Mouse (Mus musculus): ENCODE measurements at regions not wholly inside any gene's neighbourhood (a gene's known extent, or its start where the extent isn't known, plus 50 kb on each side); places are given as distances from the start of the nearest gene placed in this dataset.

DNA sequence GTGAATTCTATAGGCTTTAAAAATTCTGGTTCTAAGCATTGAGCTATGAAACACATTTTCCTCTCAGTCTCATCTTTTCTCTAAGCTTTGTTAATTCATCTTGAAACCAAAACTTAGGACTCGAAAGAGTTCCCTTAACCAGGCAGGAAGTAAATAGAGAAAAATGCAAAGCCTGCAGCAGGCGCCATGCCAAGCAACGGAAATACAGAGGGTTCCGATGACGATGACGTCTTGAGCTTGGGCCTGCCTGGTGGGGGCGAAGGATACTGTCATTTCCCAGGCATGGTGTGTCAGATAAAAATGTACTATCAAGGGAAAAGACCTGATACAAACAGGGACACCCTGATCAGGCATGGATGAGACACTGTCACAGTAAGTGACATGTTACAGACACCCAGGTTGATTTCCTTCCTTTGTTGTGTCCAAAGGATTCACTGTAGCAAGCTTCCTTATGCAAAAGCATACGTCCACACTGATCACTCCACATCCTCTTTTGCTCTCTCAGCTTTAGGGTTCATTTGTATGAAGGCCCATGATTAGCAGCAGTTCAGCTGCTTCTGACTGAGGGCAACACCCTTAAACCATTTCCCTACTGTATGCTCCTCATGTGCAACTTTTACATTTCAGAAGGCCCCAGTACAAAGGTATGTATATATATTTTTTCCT is 135.0 kb downstream of the Cemip2 start:
- DNase-seq (ENCODE audit: low spot score), result no peak

DNA sequence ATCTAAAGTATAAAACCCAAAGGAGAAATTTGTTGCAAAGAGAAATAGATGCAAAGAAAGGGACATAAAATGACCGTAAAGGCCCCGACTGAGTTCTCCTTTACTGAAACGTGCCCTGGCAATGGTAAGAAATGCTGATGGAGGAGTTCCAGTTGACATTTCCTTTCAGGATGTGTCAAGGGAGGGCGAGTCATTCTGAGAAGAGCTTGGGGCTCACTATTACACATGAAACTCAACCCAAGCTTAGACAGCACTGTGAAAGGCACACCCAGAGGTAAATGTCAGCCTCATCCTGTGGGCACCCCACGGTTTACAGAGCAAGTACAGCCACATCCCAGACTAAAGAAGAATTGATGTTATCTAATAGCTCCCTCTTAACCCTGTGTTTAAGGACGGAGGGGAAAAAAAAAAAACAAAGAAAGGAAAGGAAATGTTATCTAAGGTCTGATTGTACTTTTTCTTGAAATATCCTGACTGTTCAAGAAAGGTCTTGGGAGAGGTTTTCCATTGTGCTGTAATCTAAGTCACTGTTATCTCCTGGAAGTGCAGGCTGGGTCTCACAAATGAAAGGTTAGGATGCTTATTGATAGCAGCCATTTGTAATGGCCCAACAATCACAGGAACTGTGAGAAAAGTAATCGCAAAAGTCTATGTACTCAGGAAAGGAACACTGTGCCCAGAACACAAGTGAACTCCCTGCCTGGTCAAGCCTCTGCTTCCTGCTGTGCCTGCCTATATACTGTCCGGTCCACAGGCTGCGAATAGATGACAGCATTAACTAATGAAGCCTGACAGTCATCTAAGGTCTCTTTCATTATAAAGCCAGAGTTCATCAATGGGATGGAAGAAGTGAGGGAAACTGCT is 135.8 kb downstream of the Cemip2 start:
- DNase-seq (ENCODE audit: low spot score), result no peak

DNA sequence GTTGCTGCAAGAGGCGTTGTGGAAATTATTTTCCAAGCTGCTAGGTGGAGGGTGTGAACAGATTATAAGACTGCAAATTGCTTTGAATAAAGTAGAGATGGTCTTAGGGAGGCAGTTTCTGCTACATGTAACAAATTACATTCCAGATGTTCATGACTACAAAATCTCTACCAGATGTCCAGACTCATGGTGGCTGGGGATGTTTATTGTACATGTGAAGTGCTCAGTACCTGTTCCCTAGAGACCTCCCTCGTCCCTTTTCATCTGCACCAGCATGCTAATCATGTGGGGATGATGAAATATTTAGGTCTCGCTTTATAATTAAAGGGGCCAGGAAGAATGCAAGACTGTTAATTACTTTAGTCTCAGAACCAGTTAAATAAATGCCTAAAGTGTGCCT is 136.5 kb downstream of the Cemip2 start:
- DNase-seq (ENCODE audit: low spot score), result no peak

DNA sequence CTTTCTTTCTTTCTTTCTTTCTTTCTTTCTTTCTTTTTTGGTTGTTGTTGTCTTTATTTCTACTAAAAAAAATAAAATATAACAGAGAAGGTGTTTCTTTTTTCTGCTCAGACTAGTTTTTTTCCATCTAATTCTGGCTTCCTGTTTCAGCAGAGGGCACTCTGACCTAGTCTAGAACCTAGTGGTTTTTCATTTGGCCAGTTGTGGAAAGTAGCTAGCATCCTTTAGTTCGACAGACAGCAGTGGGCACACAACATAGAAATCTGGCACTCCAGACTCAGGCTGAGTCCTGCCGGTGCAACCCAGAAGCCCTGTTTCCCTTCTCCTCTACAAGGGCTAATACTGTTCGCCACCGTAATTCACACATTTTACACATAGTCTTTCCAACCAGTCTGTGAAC is 140.0 kb downstream of the Cemip2 start:
- DNase-seq (ENCODE audit: low spot score), result no peak

DNA sequence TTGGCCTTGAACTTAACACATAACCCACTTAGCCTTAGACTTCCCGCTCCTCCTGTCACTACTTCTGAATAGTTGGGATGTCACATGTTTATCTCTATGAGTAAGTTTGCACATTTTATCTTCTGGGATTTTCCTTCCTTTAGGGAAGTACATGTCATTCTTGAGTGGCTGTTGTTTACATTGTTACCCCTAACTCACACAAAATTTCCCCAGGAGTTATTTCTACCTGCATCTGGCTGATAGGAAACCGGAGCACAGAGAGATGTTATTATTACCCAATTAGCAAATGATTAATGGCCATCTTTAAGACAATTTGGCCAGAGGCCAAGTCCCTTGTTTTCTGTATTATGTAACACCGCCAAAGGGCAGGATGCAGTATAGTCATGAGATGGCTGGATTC is 140.9 kb downstream of the Cemip2 start:
- no peak for DNase-seq (ENCODE audit: low spot score)

DNA sequence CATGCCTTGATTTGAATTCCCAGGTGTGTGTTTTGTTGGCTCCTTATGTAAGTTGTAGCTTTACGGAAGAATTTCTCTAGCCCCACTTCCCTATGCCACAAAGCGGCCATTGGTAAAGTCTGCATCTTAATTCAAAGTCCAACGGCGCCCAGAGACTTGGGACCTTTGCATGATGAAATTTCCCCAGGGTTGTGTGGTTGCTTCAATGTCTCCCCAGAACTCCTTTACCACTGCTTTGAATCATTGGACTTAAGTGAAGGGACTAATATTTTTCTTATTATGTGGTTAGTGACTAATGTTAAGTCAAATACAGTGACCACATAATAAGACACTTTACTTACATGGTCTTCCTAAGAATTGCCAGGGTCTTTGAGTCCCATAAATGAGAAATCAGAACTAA is 162.0 kb downstream of the Cemip2 start:
- DNase-seq (ENCODE audit: low spot score), result no peak

DNA sequence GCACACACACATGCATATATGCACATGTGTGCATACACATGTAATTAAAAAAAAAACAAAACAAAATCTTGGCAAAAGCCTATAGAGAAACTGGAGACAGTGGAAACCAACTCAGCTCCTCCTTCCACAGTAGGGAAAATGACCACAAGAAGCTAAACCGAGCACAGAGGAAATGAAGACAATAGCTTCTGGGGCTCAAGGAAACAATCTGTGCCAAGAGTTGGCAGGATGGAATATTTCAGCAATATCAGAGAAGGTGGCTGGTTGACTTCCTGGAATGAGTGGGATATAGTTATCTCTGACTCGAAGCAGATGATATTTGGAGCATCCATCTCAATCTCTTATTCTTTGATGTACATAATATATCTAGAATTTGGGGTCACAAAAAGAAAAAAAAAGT is 163.6 kb downstream of the Cemip2 start:
- no peak for DNase-seq (ENCODE audit: low spot score)

DNA sequence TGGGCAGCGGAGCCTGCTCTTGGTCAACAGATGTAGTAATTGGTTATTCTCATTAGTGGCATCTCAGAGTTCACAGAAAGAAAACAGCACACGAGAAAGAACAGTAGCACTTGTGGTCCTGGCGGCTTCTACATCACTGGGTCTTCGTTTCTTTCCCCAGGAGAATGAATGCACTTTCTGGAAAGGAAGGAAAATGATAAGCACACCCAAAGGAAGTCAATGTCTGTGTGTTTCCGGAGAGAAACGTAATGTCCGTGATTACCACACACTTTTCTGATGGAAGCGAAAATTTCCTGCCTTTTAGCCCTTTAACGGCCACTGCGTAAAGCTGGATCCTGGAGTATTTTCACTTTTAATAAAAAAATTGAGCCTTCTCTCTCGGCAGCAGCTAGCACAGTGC is 164.1 kb downstream of the Cemip2 start:
- DNase-seq (ENCODE audit: low spot score), result no peak

DNA sequence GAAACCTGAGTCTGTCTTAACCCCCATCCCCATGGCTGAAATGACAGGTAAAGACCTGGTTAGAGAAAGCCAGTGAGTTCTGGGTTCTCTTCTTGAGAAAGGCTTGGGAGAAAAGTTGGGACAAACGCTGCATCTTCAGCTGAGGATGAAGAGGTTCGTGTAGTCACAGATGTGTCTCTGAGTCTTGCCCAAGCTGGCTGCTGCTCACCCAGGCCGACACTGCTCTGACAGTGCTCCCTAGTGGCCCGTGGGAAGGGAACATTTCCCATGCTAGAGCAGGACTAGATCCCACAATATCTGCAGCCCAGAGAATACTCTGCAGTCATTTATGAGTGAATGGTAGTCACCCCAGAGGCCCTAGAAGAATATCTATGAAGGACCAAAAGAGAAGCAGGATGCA is 165.3 kb downstream of the Cemip2 start:
- no peak for DNase-seq (ENCODE audit: low spot score)

DNA sequence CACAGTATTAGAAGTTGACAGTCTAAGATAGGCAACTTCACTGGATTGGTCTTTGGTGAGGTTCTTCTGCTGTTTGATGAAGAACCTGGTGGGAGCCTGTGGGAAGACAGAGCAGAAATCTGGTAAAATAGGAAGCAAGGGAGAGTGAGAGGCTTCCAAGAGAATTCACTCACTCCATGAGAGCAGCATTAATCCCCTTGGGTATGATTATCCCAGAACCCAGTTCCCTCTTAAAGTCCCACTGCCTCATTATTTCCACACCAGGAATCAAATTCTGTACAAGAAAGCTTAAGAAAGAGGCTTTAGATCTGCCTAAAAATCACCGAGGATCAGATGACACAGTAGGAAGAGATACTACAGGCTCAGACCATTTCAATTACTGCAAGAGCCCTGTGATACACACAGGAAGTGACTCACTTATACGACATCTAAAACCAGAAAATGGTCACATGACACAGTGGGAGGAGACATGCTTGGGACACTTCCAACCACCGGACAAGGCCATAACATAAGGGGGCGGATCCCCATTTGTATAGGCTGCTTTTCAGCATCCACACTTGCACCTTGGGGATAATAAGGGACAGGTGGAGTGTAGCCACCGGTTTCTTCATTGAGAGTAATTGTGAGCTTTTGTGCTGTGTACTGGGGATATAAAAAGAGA is 168.2 kb downstream of the Cemip2 start:
- DNase-seq (ENCODE audit: low spot score), result no peak

DNA sequence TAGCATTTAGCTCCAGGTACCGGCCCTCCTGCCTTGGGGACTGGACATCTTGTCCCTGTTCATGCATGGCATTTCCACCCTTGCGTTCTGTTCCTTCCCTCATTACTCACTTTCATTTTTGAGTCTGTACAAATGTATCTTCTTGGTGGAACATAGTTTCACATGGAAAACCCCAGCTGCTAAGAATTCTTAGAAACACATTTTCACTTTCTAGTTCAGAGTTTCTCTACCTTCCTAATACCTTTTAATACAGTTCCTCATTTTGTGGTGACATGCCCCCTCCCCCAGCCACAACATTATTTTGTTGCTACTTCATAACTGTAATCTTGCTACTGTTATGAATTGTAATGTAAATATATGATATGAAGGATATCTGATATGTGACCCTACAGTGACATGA is 169.9 kb downstream of the Cemip2 start:
- DNase-seq (ENCODE audit: low spot score), result no peak

DNA sequence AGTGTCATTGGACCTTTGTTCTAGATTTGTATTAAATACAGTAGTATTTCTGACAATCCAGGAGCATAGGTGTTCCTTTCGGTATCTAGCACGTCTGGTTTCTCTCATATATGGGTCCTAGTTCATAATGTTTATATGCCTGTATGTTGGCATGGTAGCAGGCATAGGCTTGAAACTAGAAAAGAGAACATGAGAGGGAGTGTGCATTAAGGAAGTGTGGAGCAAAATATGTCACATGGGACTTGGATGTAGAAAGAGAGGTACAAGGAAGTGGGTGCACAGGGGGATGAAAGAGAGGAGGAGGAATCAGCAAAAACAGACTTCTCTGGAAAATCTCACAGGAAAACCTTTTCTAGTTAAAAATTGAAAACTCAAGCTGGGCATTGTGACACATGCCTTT is 176.2 kb upstream of the Trpm3 start:
- DNase-seq (ENCODE audit: low spot score), result no peak

DNA sequence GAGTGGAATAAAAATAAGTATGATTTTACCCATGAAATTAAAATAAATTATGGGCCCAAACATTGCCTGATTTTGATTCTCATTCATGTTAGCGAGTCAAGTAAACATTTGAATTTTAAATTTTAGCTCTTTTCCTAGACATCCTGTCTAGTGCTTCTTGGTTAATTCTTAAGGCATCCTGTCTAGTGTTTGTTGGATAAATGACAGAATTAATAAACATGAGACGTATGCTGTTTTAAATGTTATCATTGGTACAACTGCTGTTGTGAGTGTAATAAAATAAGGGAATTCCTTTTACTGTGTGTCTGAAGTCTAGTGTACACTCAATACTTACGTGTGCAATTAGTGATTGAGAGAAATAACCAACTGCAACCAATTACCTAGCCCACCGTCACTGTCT is 149.0 kb upstream of the Trpm3 start:
- DNase-seq (ENCODE audit: low spot score), result no peak

DNA sequence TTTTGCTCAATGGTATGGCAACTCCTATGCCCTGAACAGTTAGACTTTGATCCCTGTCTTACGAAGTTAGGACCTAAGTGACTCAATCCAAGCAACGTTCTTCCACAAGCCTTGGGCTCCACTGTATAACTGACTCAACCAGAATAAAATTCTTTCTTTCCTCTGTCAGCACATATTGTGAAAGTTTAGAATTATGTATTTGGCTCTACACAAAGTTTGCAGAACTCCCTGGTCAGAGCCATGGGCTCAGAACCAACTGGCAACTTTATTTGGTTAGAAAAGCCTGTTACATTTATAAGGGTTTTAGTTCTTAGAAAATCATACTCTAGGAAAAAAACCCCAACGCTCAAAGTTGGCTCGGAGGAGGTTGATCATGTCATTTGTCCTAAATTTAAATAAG is 147.9 kb upstream of the Trpm3 start:
- no peak for DNase-seq (ENCODE audit: low spot score)

DNA sequence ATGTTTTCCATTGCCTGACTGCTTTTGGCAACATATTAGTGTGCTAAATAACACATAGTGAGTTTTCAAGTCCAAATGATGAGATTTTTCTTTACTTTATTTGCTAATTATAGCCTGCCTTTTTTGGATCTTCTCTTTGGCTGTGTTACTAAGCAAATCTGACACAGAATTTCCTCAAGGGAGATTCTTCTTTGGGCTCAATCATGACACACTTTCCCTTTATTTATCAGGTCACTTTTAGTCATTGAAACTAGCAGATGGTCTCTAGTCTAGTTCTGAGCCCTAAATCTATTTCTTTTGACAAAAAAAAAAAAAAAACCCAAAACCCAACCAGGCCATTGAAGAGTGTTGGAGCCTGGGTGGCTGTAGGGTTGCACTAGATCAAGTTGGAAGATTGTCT is 147.4 kb upstream of the Trpm3 start:
- DNase-seq (ENCODE audit: low spot score), result no peak

DNA sequence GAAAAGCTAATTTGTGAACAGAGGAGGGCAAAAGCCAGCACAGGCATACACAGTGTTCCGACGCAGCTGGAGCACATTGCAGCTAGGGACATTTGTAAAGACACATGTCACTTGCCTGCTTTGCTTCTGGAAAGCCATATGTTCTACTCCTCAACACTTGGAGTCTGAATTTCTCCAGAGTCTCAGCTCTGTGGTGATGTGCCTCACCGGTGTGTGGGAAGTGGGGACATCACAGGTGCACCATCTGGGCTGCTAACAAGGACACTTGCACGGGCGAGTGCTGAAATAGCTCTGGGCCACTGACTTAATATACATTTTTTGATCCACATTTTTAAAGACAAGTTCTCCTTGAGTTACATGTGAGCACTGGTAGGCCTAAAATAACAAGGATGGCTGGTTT is 139.2 kb upstream of the Trpm3 start:
- peak; percentile 36 for DNase-seq (ENCODE audit: low spot score)

DNA sequence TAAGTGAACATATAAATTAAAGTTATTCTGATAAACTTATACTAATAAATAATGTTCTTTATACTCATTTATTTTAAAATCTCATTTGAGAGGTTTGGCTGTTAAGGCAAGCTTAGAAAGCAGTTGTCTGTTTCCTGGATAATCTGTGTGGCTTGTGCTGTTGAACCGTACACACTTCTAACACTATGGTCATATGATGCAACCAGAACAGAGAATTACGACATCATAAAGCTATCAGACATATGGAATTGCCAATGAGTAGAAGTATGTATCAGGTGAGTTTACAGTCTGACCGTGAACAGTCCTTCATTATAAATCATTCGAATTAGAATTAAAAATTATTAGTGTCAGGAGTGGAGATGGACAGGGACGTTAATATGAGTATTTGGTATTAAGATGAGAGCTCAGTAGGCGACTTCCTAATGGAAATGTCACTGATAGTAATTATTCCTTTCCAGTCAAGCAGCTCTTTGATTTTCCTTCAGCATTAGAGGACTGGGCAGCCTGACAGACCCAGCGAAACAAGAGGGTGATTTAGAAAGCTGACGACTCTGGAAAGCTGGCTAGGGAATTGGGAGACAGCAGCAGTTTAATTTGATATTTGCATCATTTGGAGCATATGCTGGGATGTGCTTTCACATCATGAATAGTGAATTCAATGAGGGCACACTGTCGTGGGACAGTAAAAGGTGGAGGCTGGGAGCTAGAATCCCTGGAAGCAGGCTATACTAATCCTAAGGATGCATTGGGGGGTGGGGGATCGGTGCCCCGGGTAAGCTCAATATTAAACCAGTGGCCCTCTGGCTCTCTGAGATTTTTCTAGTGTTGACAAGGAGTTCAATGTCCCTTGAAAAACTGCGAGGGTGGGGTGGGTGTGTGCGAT is 130.6 kb upstream of the Trpm3 start:
- no peak for DNase-seq (ENCODE audit: low spot score)

DNA sequence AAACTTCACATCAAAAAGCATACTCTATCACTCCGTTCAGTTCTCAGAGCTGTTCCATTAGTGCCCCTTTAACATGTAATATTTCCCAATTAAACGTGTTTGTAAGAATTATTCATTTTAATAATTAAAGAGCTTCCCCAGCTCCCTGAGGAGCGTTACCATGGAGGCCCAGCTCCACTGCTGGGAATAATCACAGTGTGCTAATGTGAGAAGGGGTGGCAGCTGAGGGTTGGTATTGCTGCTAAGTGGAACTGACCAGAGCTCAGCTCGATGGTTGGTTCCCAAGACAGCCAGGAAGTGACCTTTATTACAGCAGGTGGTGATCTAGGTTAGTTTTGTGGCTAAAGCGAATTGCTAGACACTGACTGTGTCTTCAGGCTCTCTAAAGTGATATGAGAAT is 128.6 kb upstream of the Trpm3 start:
- DNase-seq (ENCODE audit: low spot score), result no peak

DNA sequence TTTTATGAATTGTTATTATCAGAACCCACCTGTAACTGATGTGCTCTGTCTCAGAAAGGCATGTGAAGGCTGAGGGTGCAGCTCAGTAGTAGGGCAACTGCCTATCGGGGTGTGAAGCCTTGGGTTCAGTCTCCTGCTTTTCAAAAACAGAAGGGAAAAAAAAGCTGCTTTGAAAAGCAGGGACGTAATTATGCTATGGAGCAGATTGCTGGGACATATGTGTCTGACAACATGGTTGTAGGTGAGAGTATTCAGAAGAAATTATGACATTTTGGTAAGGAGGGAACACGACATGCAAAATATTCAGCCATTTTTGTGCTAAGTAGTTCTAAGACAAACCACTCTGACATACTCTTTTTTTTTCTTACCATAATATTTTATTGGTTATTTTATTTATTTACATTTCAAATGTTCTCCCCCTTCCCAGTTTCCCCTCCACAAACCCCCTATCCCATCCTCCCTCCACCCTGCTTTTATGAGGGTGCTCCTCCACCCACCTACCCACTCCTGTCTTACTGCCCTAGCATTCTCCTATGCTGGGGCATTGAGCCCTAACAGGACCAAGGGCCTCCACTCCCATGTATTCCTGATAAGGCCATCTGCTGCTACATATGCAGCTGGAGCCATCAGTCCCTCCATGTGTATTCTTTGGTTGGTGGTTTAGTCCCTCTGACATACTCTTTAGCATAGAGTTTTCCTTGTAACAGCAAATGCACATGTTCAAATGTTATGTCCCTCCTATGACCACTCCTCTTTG is 122.8 kb upstream of the Trpm3 start:
- DNase-seq (ENCODE audit: low spot score), result no peak

DNA sequence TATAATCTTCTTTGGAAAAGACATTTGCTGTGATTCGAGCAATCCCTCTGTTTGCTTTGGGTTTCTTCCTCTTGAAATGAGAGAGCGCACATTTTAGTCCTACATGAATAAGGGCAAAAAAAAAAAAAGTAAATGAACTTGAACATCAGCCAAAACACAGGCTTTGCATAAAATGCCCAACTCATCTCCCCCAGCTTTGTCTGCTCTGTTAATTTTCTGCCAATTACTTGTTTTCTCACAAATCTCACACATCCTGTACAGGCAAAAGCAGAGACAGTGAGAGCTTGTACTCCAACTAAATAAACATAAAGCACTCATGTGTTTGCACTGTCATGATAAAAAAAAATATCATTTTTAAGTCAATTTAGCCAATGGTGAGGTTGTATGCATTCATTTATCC is 121.4 kb upstream of the Trpm3 start:
- no peak for DNase-seq (ENCODE audit: low spot score)

DNA sequence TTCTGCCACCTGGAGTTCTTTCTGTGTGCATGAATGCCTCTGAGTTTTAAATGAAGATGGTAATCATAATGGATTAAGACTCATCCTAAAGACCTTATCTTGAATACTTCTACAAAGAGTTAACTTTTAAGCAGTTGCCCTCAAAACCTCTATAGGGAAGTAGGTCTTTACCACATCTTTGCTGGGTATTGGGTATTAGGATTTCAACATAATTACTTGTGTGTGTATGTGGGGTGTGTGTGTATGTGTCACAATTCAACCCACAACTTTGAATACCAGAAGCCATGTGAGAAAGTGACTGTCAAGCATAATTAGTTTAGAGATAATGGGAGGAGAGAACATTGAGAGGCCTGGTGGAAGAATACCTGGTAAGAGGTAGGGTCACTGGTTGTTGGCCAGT is 111.3 kb upstream of the Trpm3 start:
- DNase-seq (ENCODE audit: low spot score), result no peak

DNA sequence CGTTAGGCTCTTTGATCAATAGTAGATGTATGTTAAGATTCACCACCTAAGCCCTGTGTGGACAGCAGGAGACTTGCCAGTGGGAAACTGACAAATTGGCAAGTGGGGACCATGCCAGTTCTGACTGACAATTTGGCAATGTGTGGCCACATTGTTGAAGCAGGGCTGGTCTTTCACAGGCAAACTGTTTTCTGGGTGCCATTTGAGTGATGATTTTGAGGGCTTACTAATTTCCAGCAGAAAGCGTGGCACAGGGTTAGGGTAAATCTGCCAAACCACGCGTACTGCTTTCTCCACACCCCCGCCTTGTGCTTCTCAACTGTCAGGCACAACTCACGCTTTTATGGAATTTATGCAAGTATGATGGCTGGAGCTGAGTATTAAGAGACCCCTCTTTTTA is 91.2 kb upstream of the Trpm3 start:
- DNase-seq (ENCODE audit: low spot score), result no peak
